Mouse (Mus musculus) heart, postnatal 0 days (tissue): ENCODE data around the gene Commd8. TPM values are rescaled to one million over a fixed set of nuclear protein-coding genes. Genes with fewer than 3 reads are reported as not detected.
A peak's percentile ranks its signal among the peaks of the same experiment; 100 is the strongest.

Experiments used
- ATAC-seq: fragments of 200-750 bp; cut with Nextera tagmentation; 2 replicates; pipeline ENCODE4 v1.8.0; 2017; ENCODE audit warnings: low read depth, moderate number of reproducible peaks, moderate library complexity; ENCODE audit not compliant: insufficient read depth
- DNase-seq: peaks from one replicate; pipeline ENCODE4 v3.0.0-alpha.2; 2016; ENCODE audit warnings: low spot score
- H3K27ac ChIP-seq: fragments of 300-500 bp; sonication (generic); 2 replicates; pipeline ENCODE4 v1.5.1; 2014; ENCODE audit warnings: low read depth, mild to moderate bottlenecking
- H3K27me3 ChIP-seq: fragments of 300-500 bp; sonication (generic); 2 replicates; pipeline ENCODE4 v1.6.1; 2014; ENCODE audit warnings: low read length, mixed read lengths; ENCODE audit not compliant: control insufficient read depth, insufficient read depth
- H3K36me3 ChIP-seq: fragments of 300-500 bp; sonication (generic); replicated peaks from 2 replicates; pipeline ENCODE4 v1.6.1; 2014; ENCODE audit warnings: low read length, mixed read lengths; ENCODE audit not compliant: control insufficient read depth, insufficient read depth
- H3K4me1 ChIP-seq: fragments of 300-500 bp; sonication (generic); 2 replicates; pipeline ENCODE4 v1.6.1; 2014; ENCODE audit warnings: antibody characterized with exemption; ENCODE audit not compliant: control insufficient read depth, insufficient read depth
- H3K4me2 ChIP-seq: fragments of 300-500 bp; sonication (generic); 2 replicates; pipeline ENCODE4 v1.6.1; 2014; ENCODE audit warnings: low read depth, mild to moderate bottlenecking, low read length, moderate library complexity
- H3K4me3 ChIP-seq: fragments of 300-500 bp; sonication (generic); 2 replicates; pipeline ENCODE4 v1.5.1; 2014; ENCODE audit warnings: low read depth, low read length
- H3K9ac ChIP-seq: fragments of 300-500 bp; sonication (generic); replicated peaks from 2 replicates; pipeline ENCODE4 v1.6.1; 2014; ENCODE audit warnings: low read depth, low read length, mixed read lengths
- H3K9me3 ChIP-seq: fragments of 300-500 bp; sonication (generic); replicated peaks from 2 replicates; pipeline ENCODE4 v1.6.1; 2016; ENCODE audit warnings: low read length; ENCODE audit not compliant: control insufficient read depth
- CTCF ChIP-seq: IDR thresholded peaks from 2 replicates; pipeline ENCODE4 v1.5.1; 2016; ENCODE audit warnings: antibody characterized with exemption, control low read depth, low read depth
- EP300 ChIP-seq: IDR thresholded peaks from 2 replicates; pipeline ENCODE4 v1.6.1; 2016; ENCODE audit warnings: antibody characterized with exemption, low read depth
- WGBS: fragments of 180-500 bp; shearing (Covaris S2); extraction: QIAGEN DNeasy Blood & Tissue Kit; methylation state at CpG from one replicate; pipeline ENCODE4 v1.1.7; 2014; 5-methylcytosine and 5-hydroxymethylcytosine counted together
- polyA plus RNA-seq: library from polyadenylated mRNA; unstranded; fragments of >200 nt; fragmentation: Nextera tagmentation; extraction: Ambion mirVana; gene quantifications from 2 replicates; pipeline ENCODE4 v1.2.1, GENCODE M21; 2015
- total RNA-seq: library from RNA; depleted of rRNA; stranded (reverse); fragments of >200 nt; gene quantifications from 2 replicates; pipeline ENCODE4 v1.2.3, GENCODE M21; 2014; ENCODE audit warnings: low replicate concordance; rRNA removed

The Commd8 gene
- total RNA-seq (15.0 and 15.1 TPM in 2 replicates), polyA plus RNA-seq (80.7 and 86.8 TPM in 2 replicates)

DNA sequence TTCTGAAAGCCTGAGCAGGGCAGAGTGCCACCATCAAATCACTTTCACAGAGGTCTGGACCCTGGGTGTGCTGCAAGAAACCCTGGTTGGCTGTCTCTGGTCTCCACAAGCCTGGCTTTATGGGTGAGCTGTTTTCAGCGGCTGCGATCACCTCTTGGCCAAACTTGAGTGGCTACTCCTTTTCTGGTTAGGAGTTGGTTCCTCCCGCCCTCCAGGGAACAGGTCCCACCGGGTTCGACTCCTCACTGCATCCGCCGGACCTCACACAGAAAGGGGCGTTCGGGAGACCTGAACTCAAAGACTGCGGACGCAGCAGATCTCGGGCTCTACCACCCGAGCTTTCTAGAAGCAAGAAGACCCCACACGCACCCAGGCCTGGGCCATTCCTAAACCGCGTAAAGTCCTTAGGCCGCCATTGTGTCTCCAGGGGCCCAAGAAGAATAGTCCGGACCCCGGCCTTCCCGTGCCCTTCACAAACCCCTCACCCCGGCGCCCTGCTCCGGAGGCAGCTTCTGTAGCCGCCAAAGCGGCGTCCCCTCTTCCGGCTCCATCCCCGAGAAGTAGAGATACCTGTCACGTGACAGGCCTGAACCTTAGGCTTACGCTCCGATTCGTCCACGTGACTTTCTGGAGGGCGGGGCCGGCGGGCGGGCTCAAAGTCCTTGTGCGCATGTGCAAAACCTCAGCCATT is at the start of gene Commd8:
Commd8 (minus strand) TSS at position 596 of the 691 bp plus-strand sequence.
- H3K27ac ChIP-seq = peak within 1 kb of the TSS; percentile 78
- 0% methylated on average over 38 of the region's 38 CpGs for WGBS
- H3K9ac ChIP-seq = peak within 1 kb of the TSS; percentile 69
- H3K4me2 ChIP-seq = peak within 1 kb of the TSS; percentile 70
- ATAC-seq (peak; percentile 94), DNase-seq (peak; percentile 96)
- TF ChIP-seq CTCF = no peak
- 0 out of 2 replicates have a peak, but pooled peaks have one; percentile 49 for TF ChIP-seq EP300
- H3K36me3 ChIP-seq = 0 out of 2 replicates have a peak, but pooled peaks cover 12% of the 10 kb centered on the region
- H3K4me3 ChIP-seq = peak within 1 kb of the TSS; percentile 70
- H3K27me3 ChIP-seq = no peaks in the 10 kb centered on the region
- H3K4me1 ChIP-seq = peaks cover 18% of the 10 kb centered on the region; the same call in 1 of the 2 replicates
- no peaks in the 10 kb centered on the region for H3K9me3 ChIP-seq

DNA sequence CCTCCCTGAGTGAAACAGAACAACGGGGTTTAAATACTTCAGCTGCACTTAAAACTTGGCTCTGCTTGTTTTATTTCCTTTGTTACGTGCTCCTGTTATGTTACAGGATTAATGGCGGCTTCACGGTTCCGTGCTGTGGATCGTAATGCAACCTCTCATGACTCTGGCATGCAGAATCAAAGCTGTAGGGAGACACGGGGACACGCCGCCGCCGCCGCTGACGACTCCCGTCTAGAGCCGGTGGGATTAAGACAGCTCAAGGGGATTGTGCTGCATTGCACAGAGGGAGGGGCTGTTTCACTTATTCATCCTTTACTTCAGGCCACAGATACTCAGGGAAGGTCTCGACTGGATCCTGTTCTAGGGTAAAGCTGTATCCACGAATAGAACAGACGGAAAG is 43.8 kb upstream of the Commd8 start:
- H3K9me3 ChIP-seq = no peaks in the 10 kb centered on the region
- H3K9ac ChIP-seq = no peak overlapping the region
- H3K27ac ChIP-seq = no peak overlapping the region
- DNase-seq (no peak), ATAC-seq (no peak)
- H3K4me1 ChIP-seq = no peaks in the 10 kb centered on the region
- WGBS = 84% methylated on average over 18 of the region's 18 CpGs
- TF ChIP-seq CTCF (no peak), EP300 (no peak)
- H3K4me3 ChIP-seq = no peak overlapping the region
- H3K27me3 ChIP-seq = no peaks in the 10 kb centered on the region
- no peak overlapping the region for H3K4me2 ChIP-seq
- no peaks in the 10 kb centered on the region for H3K36me3 ChIP-seq

DNA sequence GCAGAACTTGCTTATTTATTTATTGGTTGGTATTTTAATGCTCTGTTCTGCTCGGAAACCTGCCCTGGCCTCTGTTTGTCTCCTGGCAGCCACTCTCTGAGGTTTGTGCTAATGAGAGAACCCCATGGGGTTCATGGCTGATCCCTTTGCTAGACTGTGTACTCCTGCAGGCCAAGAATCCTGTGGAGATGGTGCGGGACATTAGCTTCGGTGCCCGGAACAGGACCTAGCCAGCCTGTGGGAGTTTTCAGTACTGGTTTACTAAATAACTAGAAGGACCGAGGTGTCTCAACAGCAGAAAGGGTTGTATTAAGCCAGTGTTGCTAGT is 42.8 kb upstream of the Commd8 start:
- no peak for TF ChIP-seq EP300
- WGBS = 88% methylated on average over 5 of the region's 5 CpGs
- ATAC-seq = no peak

DNA sequence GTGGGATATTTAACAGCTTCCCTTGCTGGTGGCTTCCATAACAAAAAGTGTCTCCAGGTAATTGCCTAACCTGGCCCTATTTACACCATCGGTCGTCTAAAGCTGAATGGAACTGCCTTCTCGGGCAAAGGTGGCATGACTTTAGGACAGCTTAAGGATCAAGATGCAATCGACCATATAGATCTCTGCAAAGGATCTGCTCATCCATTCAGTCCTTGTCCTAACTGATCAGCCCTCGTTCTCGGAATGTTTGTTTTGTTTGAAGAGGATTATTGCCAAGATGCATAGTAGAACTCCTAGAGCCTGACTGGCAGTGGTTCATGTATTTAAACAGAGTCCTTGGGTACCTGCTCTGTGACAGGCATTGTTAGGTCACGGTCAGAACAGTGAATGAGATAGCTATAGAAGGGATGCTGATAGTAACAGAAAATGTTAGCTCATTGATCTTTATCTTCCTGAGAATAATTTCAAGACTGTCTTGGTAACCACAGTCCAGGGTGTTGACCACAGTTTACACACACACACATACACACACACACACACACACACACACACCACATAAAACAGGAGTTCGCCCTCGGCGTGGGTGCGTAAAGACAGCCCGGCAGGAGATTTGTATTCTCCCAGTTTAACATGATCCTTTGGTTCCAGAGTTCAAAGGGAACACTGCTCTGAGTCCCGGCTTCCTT is 42.3 kb upstream of the Commd8 start:
- no peak overlapping the region for H3K9ac ChIP-seq
- WGBS = 84% methylated on average over 13 of the region's 13 CpGs
- H3K36me3 ChIP-seq = no peaks in the 10 kb centered on the region
- H3K9me3 ChIP-seq = no peaks in the 10 kb centered on the region
- H3K4me2 ChIP-seq = no peak overlapping the region
- no peak overlapping the region for H3K4me3 ChIP-seq
- H3K4me1 ChIP-seq = no peaks in the 10 kb centered on the region
- ATAC-seq (no peak), DNase-seq (no peak)
- TF ChIP-seq CTCF = no peak
- no peak for TF ChIP-seq EP300
- no peaks in the 10 kb centered on the region for H3K27me3 ChIP-seq
- H3K27ac ChIP-seq = no peak overlapping the region

More for the DNA sequence above, 42.8 kb upstream of the Commd8 start:
- H3K4me1 ChIP-seq = no peaks in the 10 kb centered on the region
- H3K27me3 ChIP-seq = no peaks in the 10 kb centered on the region
- H3K27ac ChIP-seq = no peak overlapping the region
- H3K4me2 ChIP-seq = no peak overlapping the region
- no peak overlapping the region for H3K9ac ChIP-seq
- H3K4me3 ChIP-seq = no peak overlapping the region
- DNase-seq = no peak
- H3K36me3 ChIP-seq = no peaks in the 10 kb centered on the region
- H3K9me3 ChIP-seq = no peaks in the 10 kb centered on the region

DNA sequence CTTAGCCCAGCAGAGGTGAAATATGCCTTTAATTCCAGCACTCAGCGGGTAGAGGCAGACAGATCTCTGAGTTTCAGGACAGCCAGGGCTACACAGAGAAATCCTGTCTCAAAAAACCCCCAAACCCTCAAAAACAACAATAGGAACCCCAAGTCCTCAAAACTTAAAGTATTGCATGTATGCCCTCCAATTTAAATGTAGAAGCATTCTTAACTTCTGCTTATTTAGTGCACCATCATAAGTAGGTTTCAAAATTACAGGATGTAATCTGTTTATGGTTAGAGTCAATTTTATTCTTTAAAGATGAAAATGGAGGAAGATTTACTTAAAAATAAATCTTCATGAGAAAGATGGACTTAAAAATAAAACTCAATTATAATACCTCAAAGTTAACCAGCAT is 40.5 kb upstream of the Commd8 start:
- no peaks in the 10 kb centered on the region for H3K27me3 ChIP-seq
- peaks cover 11% of the 10 kb centered on the region for H3K4me1 ChIP-seq
- no peak overlapping the region for H3K4me2 ChIP-seq
- WGBS = 75% methylated on average over 1 of the region's 1 CpGs
- H3K4me3 ChIP-seq = no peak overlapping the region
- H3K27ac ChIP-seq = no peak overlapping the region
- no peaks in the 10 kb centered on the region for H3K9me3 ChIP-seq
- TF ChIP-seq EP300 (no peak), CTCF (no peak)
- H3K36me3 ChIP-seq = no peaks in the 10 kb centered on the region
- DNase-seq (no peak), ATAC-seq (no peak)
- no peak overlapping the region for H3K9ac ChIP-seq
